ENCODE assay signal across 8 mouse cellular contexts in the genomic region with DNA sequence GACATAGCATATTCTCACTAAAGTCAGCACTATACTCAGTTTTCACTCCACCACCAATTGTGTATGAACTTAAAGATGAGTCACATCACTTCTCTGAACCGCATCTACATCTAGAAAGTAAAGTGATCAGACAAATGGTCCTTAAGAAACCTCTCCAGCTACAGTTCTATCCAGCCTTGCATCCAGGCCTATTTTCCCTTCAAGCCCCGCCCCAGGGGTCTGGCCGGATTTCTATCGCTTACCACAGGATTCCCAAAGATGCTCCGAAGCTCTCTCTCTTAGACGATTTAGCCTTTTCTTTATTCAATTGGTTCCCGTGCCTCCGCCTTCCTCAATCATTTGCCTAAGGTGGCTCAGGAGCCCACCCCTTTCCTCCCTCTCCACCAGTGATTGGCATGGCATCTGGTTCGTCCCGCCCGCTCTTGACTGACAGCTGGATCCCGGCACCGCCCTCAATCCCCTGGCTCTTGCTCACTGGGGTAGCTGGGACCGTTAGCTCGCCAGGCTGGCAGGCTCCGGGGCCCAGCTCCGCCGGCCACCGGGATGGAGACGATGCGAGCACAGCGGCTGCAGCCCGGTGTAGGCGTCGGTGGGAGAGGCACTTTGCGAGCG. TPM values are rescaled to one million over a fixed set of nuclear protein-coding genes. Genes with fewer than 3 reads are reported as not detected.
DNase-seq lines count a peak whose midpoint lies in the region; ATAC-seq and TF ChIP-seq lines count a peak whose summit lies in the region.

A gene (plus strand): TSS at position 511 of the 612 bp plus-strand sequence.

- H3K4me1 ChIP-seq in embryonic facial prominence, embryonic 13.5 days: peaks cover 67% of the 10 kb centered on the region
- peaks cover 16% of the 10 kb centered on the region for H3K4me1 ChIP-seq in heart, adult 2 months (ENCODE audit: control insufficient read depth, insufficient read depth, low read length)
- H3K4me1 ChIP-seq in kidney, adult 2 months (ENCODE audit: control insufficient read depth, insufficient read depth, low read length): no peaks in the 10 kb centered on the region
- peaks cover 50% of the 10 kb centered on the region for H3K4me1 ChIP-seq in limb, embryonic 14.5 days (ENCODE audit: control insufficient read depth, insufficient read depth, low read length)
- peaks cover 65% of the 10 kb centered on the region for H3K4me1 ChIP-seq in midbrain, embryonic 16.5 days (ENCODE audit: control insufficient read depth, insufficient read depth, low read length)
- peaks cover 19% of the 10 kb centered on the region for H3K4me1 ChIP-seq in spleen, adult 2 months (ENCODE audit: control insufficient read depth, insufficient read depth, insufficient read length)

- TF ChIP-seq CTCF in heart, adult 2 months (IDR thresholded peaks at IDR 0.05): no peak
- no peak for TF ChIP-seq CTCF in kidney, adult 2 months (conservative IDR thresholded peaks at IDR 0.05; ENCODE audit: insufficient read depth, insufficient read length, low read depth, low read length)
- no peak for TF ChIP-seq CTCF in spleen, adult 2 months (IDR thresholded peaks at IDR 0.05; ENCODE audit: extremely low read depth, insufficient read depth, insufficient read length, insufficient replicate concordance)

- peak; percentile 74 for TF ChIP-seq EP300 in heart, adult 2 months (IDR thresholded peaks at IDR 0.05; ENCODE audit: insufficient read depth, low read depth, low read length)

- peak; percentile 74 for TF ChIP-seq POLR2A in heart, adult 2 months (IDR thresholded peaks at IDR 0.05; ENCODE audit: insufficient read depth, low read depth, low read length)
- no peak for TF ChIP-seq POLR2A in kidney, adult 2 months (IDR thresholded peaks at IDR 0.05; ENCODE audit: low read depth, low read length)
- peak; percentile 88; the same call in 1 of the 2 replicates for TF ChIP-seq POLR2A in limb, embryonic 14.5 days (IDR thresholded peaks at IDR 0.05; ENCODE audit: borderline replicate concordance, extremely low read depth, insufficient read depth, insufficient read length)
- TF ChIP-seq POLR2A in spleen, adult 2 months (IDR thresholded peaks at IDR 0.05; ENCODE audit: low read depth, low read length): no peak

- H3K27me3 ChIP-seq in embryonic facial prominence, embryonic 13.5 days: peaks cover 21% of the 10 kb centered on the region
- H3K27me3 ChIP-seq in heart, adult 2 months (ENCODE audit: control insufficient read depth, insufficient read depth, low read length): no peaks in the 10 kb centered on the region
- H3K27me3 ChIP-seq in kidney, adult 2 months (replicated peaks; ENCODE audit: control insufficient read depth, insufficient read depth, low read length): 0 out of 2 replicates have a peak, but pooled peaks cover 1% of the 10 kb centered on the region
- H3K27me3 ChIP-seq in limb, embryonic 14.5 days (ENCODE audit: control insufficient read depth, insufficient read depth, low read length): no peaks in the 10 kb centered on the region
- no peaks in the 10 kb centered on the region for H3K27me3 ChIP-seq in midbrain, embryonic 16.5 days (ENCODE audit: control insufficient read depth, insufficient read depth, low read depth, low read length)
- H3K27me3 ChIP-seq in spleen, adult 2 months (ENCODE audit: control insufficient read depth, insufficient read depth, low read length): peaks cover 28% of the 10 kb centered on the region

- DNase-seq in 416B (ENCODE audit: low read depth): peak; percentile 97
- peak; percentile 95 to 96 for DNase-seq in adrenal gland, postnatal 36 days
- DNase-seq in heart, adult 2 months: peak; percentile 94 to 96
- DNase-seq in kidney, adult 2 months: peak; percentile 96
- DNase-seq in limb, embryonic 14.5 days (ENCODE audit: low spot score): peak; percentile 98
- peak; percentile 64 to 83 for DNase-seq in spleen, adult 2 months (ENCODE audit: low read depth in 1 of 2, low spot score in 2 of 2)

- ATAC-seq in embryonic facial prominence, embryonic 13.5 days (ENCODE audit: insufficient number of reproducible peaks, insufficient read depth, low FRiP score, low TSS enrichment, low read depth): peak; percentile 93
- peak; percentile 95 for ATAC-seq in limb, embryonic 14.5 days (ENCODE audit: low FRiP score, low read depth)
- peak; percentile 93 for ATAC-seq in midbrain, embryonic 16.5 days

- H3K9me3 ChIP-seq in embryonic facial prominence, embryonic 13.5 days: no peaks in the 10 kb centered on the region
- no peaks in the 10 kb centered on the region for H3K9me3 ChIP-seq in limb, embryonic 14.5 days (ENCODE audit: control insufficient read depth, low read length)
- H3K9me3 ChIP-seq in midbrain, embryonic 16.5 days (replicated peaks; ENCODE audit: control insufficient read depth, low read length, poor library complexity, severe bottlenecking): no peaks in the 10 kb centered on the region

- H3K79me2 ChIP-seq in heart, adult 2 months (replicated peaks; ENCODE audit: control insufficient read depth, insufficient read depth, low read length): peaks cover 4% of the 10 kb centered on the region

- intact Hi-C loops in heart, adult 2 months (cut with DNase I): no loop called here

- peak within 1 kb of the TSS; percentile 70 for H3K4me3 ChIP-seq in embryonic facial prominence, embryonic 13.5 days
- peak within 1 kb of the TSS; percentile 91 for H3K4me3 ChIP-seq in heart, adult 2 months
- H3K4me3 ChIP-seq in kidney, adult 2 months (ENCODE audit: insufficient read depth, low read depth, low read length): peak within 1 kb of the TSS; percentile 62
- peak within 1 kb of the TSS; percentile 74 for H3K4me3 ChIP-seq in limb, embryonic 14.5 days (replicated peaks; ENCODE audit: low read length)
- H3K4me3 ChIP-seq in midbrain, embryonic 16.5 days (ENCODE audit: low read depth, low read length): peak within 1 kb of the TSS; percentile 89
- peak within 1 kb of the TSS; percentile 61 for H3K4me3 ChIP-seq in spleen, adult 2 months (ENCODE audit: extremely low read depth, insufficient read depth, insufficient read length)

- peak within 1 kb of the TSS; percentile 88 for H3K9ac ChIP-seq in embryonic facial prominence, embryonic 13.5 days
- H3K9ac ChIP-seq in heart, adult 2 months (ENCODE audit: low read depth, low read length): peak within 1 kb of the TSS; percentile 87
- H3K9ac ChIP-seq in limb, embryonic 14.5 days (ENCODE audit: low read depth, low read length, severe bottlenecking): peak within 1 kb of the TSS; percentile 86
- H3K9ac ChIP-seq in midbrain, embryonic 16.5 days (ENCODE audit: low read depth, low read length): peak within 1 kb of the TSS; percentile 95

- peak within 1 kb of the TSS; percentile 81 for H3K4me2 ChIP-seq in embryonic facial prominence, embryonic 13.5 days
- H3K4me2 ChIP-seq in limb, embryonic 14.5 days (replicated peaks; ENCODE audit: low read depth, low read length, severe bottlenecking): peak within 1 kb of the TSS; percentile 63
- H3K4me2 ChIP-seq in midbrain, embryonic 16.5 days (ENCODE audit: low read length): peak within 1 kb of the TSS; percentile 88

- peak within 1 kb of the TSS; percentile 96 for H3K27ac ChIP-seq in embryonic facial prominence, embryonic 13.5 days
- peak within 1 kb of the TSS; percentile 94 for H3K27ac ChIP-seq in heart, adult 2 months
- peak within 1 kb of the TSS; percentile 61; the same call in 1 of the 2 replicates for H3K27ac ChIP-seq in kidney, adult 2 months (ENCODE audit: insufficient read depth, low read depth, low read length)
- peak within 1 kb of the TSS; percentile 91 for H3K27ac ChIP-seq in limb, embryonic 14.5 days (replicated peaks; ENCODE audit: low read depth, low read length)
- H3K27ac ChIP-seq in midbrain, embryonic 16.5 days (ENCODE audit: low read length): peak within 1 kb of the TSS; percentile 94
- H3K27ac ChIP-seq in spleen, adult 2 months (ENCODE audit: insufficient read depth, low read length): peak within 1 kb of the TSS; percentile 20; the same call in 1 of the 2 replicates

- 0 out of 2 replicates have a peak, but pooled peaks cover 4% of the 10 kb centered on the region for H3K36me3 ChIP-seq in embryonic facial prominence, embryonic 13.5 days
- H3K36me3 ChIP-seq in heart, adult 2 months (ENCODE audit: control insufficient read depth, insufficient read depth, low read length): peaks cover 19% of the 10 kb centered on the region
- no peaks in the 10 kb centered on the region for H3K36me3 ChIP-seq in kidney, adult 2 months (ENCODE audit: control insufficient read depth, insufficient read depth, low read length)
- peaks cover 4% of the 10 kb centered on the region for H3K36me3 ChIP-seq in limb, embryonic 14.5 days (ENCODE audit: control insufficient read depth, insufficient read depth, low read length)
- no peaks in the 10 kb centered on the region for H3K36me3 ChIP-seq in midbrain, embryonic 16.5 days (ENCODE audit: control insufficient read depth, insufficient read depth, low read length)
- H3K36me3 ChIP-seq in spleen, adult 2 months (ENCODE audit: control insufficient read depth, insufficient read depth, low read length): no peaks in the 10 kb centered on the region

- WGBS in embryonic facial prominence, embryonic 13.5 days: 1% methylated on average over 27 of the region's 27 CpGs
- under 1% methylated on average over 24 of the region's 27 CpGs for WGBS in heart, adult 2 months
- WGBS in kidney, adult 2 months: 1% methylated on average over 27 of the region's 27 CpGs
- WGBS in limb, embryonic 14.5 days: 1% methylated on average over 18 of the region's 27 CpGs
- WGBS in midbrain, embryonic 16.5 days: under 1% methylated on average over 27 of the region's 27 CpGs
- WGBS in spleen, adult 2 months: 2% methylated on average over 27 of the region's 27 CpGs

RNA-seq across cellular contexts. Expression of the gene that starts here (rescaled TPM):
- total RNA-seq in adrenal gland, postnatal 36 days (2021): 10 to 100 TPM; 29.3 to 52.1 TPM
- 8.8 and 9.3 TPM in 2 replicates for polyA plus RNA-seq in embryonic facial prominence, embryonic 13.5 days (2015; fragmentation: Nextera tagmentation; extraction: Ambion mirVana)
- 10 to 100 TPM; 24.7 to 25.3 TPM for total RNA-seq in heart, adult 2 months (2021)
- polyA plus RNA-seq in heart, adult 2 months (2012; rRNA removed): 25.2 and 39.9 TPM in 2 replicates
- 7.7 and 9.6 TPM in 2 replicates for polyA plus RNA-seq in kidney, adult 2 months (2012; rRNA removed)
- polyA plus RNA-seq in limb, embryonic 14.5 days (2012; rRNA removed): 84.2 and 99.6 TPM in 2 replicates
- 8.9 and 10.4 TPM in 2 replicates for polyA plus RNA-seq in limb, embryonic 14.5 days (2014; fragmentation: Nextera tagmentation; extraction: Ambion mirVana)
- polyA plus RNA-seq in midbrain, embryonic 16.5 days (2015; fragmentation: Nextera tagmentation; extraction: Ambion mirVana): 4.0 and 4.7 TPM in 2 replicates
- 5.8 and 5.9 TPM in 2 replicates for polyA plus RNA-seq in spleen, adult 2 months (2012; rRNA removed)

Comparison
In these comparisons a context has a peak if more than half of its experiments do, and no peak if none do; other contexts are left out.
1. Peak in every context shown above with its lines: DNase-seq, ATAC-seq, H3K4me3 ChIP-seq and H3K27ac ChIP-seq.
2. H3K27ac ChIP-seq: peak in every context shown above with its lines; median percentile 96 in embryonic facial prominence, embryonic 13.5 days; 94 in heart, adult 2 months; 94 in midbrain, embryonic 16.5 days; 91 in limb, embryonic 14.5 days; 61 in kidney, adult 2 months; 20 in spleen, adult 2 months.
3. POLR2A ChIP-seq: peak in heart, adult 2 months (single experiment) and limb, embryonic 14.5 days (single experiment); none in kidney, adult 2 months (single experiment) and spleen, adult 2 months (single experiment).